Mouse (Mus musculus): ENCODE data around the gene Nbdy. TPM values are rescaled to one million over a fixed set of nuclear protein-coding genes. Genes with fewer than 3 reads are reported as not detected.
A peak's percentile ranks its signal among the peaks of the same experiment; 100 is the strongest.

The Nbdy gene
- 110 and 116 TPM in 2 replicates for polyA plus RNA-seq (2014; fragmentation: Nextera tagmentation; extraction: Ambion mirVana)

DNA sequence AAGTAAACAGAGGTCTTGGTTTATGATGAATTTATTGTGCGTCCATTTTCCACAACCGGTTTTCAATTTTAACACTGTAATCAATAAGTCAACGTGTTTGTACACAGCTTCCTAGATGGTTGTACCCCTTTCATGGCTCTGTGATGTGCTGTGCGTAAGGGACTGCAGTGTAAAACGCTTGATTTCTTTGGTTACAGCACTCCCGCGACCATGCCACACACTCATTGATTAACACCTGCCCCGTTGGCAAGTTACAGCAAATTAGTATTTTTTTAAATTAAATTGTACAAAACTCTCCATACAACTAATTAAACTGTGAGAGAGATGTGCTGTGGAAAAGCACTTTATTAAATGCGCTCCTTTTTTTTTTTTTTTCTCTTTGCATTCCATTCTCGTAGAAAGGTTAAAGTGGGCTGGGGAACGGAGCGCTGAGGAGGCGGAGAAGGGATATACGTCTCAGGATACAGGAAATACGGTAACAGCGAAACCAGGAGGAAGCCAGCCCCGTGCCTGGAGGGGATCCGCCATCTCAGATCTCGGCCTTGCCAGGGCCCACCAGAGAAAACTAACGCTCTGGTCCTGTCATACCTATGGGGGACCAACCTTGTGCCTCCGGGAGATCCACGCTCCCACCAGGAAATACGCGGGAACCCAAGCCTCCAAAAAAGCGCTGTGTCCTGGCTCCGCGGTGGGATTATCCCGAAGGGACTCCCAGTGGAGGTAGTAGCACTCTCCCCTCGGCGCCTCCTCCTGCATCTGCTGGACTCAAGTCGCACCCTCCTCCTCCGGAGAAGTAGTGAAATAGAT is at the start of gene Nbdy:
Nbdy (plus strand) TSS at position 481 of the 807 bp plus-strand sequence.
- peak within 1 kb of the TSS; percentile 37; the same call in 1 of the 2 replicates for H3K27ac ChIP-seq (ENCODE audit: low read depth, low read length)

GRCm38 (mm10) chrX:153695782-153696395 is 27.5 kb upstream of the Nbdy start, which contains the start of gene Kctd12b:
TSS of gene Kctd12b (minus strand) at chrX:153696391.
- H3K9me3 ChIP-seq (ENCODE audit: control insufficient read depth, low read length): no peaks in the 10 kb centered on the region
- H3K9ac ChIP-seq (ENCODE audit: low read depth, low read length): peak within 1 kb of the TSS; percentile 54
- 42% methylated on average over 11 of the region's 11 CpGs for WGBS

More for the DNA sequence above, at the start of gene Nbdy:
- peak within 1 kb of the TSS; percentile 56 for H3K4me3 ChIP-seq (ENCODE audit: low read length)
- peaks cover 3% of the 10 kb centered on the region; the same call in 1 of the 2 replicates for H3K36me3 ChIP-seq (ENCODE audit: control insufficient read depth, insufficient read depth, low read length)
- H3K27me3 ChIP-seq (ENCODE audit: control insufficient read depth, insufficient read depth, low read length): no peaks in the 10 kb centered on the region
- 0 out of 2 replicates have a peak, but pooled peaks cover 5% of the 10 kb centered on the region for H3K4me1 ChIP-seq (ENCODE audit: control insufficient read depth, insufficient read depth, low read length)
- WGBS: 20% methylated on average over 32 of the region's 32 CpGs
- H3K4me2 ChIP-seq (replicated peaks; ENCODE audit: low read depth, low read length): peak within 1 kb of the TSS; percentile 50
- H3K9ac ChIP-seq (ENCODE audit: low read depth, low read length): peak within 1 kb of the TSS; percentile 63
- no peaks in the 10 kb centered on the region for H3K9me3 ChIP-seq (ENCODE audit: control insufficient read depth, low read length)
- peak; percentile 94 for ATAC-seq (ENCODE audit: low FRiP score, low TSS enrichment)

DNA sequence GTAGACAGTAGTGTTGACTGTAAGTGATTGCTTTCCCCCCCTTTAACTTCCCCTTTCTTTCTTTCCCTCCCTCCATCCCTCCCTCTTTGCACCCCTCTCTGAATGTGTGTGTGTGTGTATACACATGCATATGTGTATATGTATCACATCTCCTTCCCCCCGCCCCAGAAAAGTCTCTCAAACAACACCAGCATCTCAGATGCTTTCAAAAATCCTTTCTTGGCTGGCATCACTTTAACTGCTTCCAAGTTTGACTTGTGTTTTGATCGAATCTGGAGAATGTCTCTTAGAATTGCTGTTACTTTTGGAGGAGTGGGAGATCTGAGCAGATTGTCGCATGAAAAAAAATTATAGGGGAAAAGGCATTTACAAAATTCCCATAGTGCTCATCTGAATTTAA is 22.9 kb upstream of the Nbdy start:
- Histone ChIP-seq H3K9me3 (ENCODE audit: control insufficient read depth, low read length) (no peaks in the 10 kb centered on the region), H3K36me3 (ENCODE audit: control insufficient read depth, insufficient read depth, low read length) (no peaks in the 10 kb centered on the region), H3K27ac (ENCODE audit: low read depth, low read length) (no peak overlapping the region), H3K4me2 (replicated peaks; ENCODE audit: low read depth, low read length) (no peak overlapping the region), H3K9ac (ENCODE audit: low read depth, low read length) (no peak overlapping the region), H3K27me3 (ENCODE audit: control insufficient read depth, insufficient read depth, low read length) (no peaks in the 10 kb centered on the region), H3K4me1 (ENCODE audit: control insufficient read depth, insufficient read depth, low read length) (no peaks in the 10 kb centered on the region), H3K4me3 (ENCODE audit: low read length) (no peak overlapping the region)
- ATAC-seq (ENCODE audit: low FRiP score, low TSS enrichment): no peak
- 83% methylated on average over 3 of the region's 3 CpGs for WGBS

More at GRCm38 (mm10) chrX:153695782-153696395, 27.5 kb upstream of the Nbdy start, which contains the start of gene Kctd12b:
- H3K27ac ChIP-seq (ENCODE audit: low read depth, low read length): peak within 1 kb of the TSS; percentile 62; the same call in 1 of the 2 replicates
- no peaks in the 10 kb centered on the region for H3K36me3 ChIP-seq (ENCODE audit: control insufficient read depth, insufficient read depth, low read length)
- H3K27me3 ChIP-seq (ENCODE audit: control insufficient read depth, insufficient read depth, low read length): no peaks in the 10 kb centered on the region
- peak within 1 kb of the TSS; percentile 36 for H3K4me3 ChIP-seq (ENCODE audit: low read length)
- H3K4me1 ChIP-seq (ENCODE audit: control insufficient read depth, insufficient read depth, low read length): no peaks in the 10 kb centered on the region
- peak within 1 kb of the TSS; percentile 34 for H3K4me2 ChIP-seq (replicated peaks; ENCODE audit: low read depth, low read length)
- peak; percentile 75; the same call in 1 of the 2 replicates for ATAC-seq (ENCODE audit: low FRiP score, low TSS enrichment)

GRCm38 (mm10) chrX:153707735-153708134 is 15.7 kb upstream of the Nbdy start:
- no peak overlapping the region for H3K4me2 ChIP-seq (replicated peaks; ENCODE audit: low read depth, low read length)
- 31% methylated on average over 4 of the region's 4 CpGs for WGBS
- H3K9ac ChIP-seq (ENCODE audit: low read depth, low read length): no peak overlapping the region
- no peak for ATAC-seq (ENCODE audit: low FRiP score, low TSS enrichment)
- no peaks in the 10 kb centered on the region for H3K36me3 ChIP-seq (ENCODE audit: control insufficient read depth, insufficient read depth, low read length)
- H3K9me3 ChIP-seq (ENCODE audit: control insufficient read depth, low read length): no peaks in the 10 kb centered on the region
- no peaks in the 10 kb centered on the region for H3K4me1 ChIP-seq (ENCODE audit: control insufficient read depth, insufficient read depth, low read length)
- no peak overlapping the region for H3K27ac ChIP-seq (ENCODE audit: low read depth, low read length)
- H3K4me3 ChIP-seq (ENCODE audit: low read length): no peak overlapping the region
- H3K27me3 ChIP-seq (ENCODE audit: control insufficient read depth, insufficient read depth, low read length): no peaks in the 10 kb centered on the region

DNA sequence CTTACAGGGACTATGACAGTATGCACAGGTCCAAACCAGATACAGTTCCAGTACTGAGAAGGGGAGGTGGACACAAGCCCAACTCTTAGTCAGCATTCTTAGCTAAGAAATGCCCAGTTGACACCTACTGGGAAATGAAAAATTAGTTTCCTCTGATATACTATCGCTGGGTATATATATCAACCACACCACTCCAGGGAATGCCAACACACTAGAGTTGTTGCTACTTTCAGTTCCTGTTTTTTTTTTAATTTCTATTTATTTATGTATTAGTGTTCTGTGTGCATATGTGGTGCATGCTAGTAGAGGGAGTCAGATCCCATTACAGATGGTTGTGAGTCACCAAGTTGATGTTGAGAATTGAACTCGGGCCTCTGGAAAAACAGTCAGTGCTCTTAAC is 6.7 kb upstream of the Nbdy start:
- H3K4me2 ChIP-seq (replicated peaks; ENCODE audit: low read depth, low read length): no peak overlapping the region
- 78% methylated on average over 2 of the region's 2 CpGs for WGBS
- H3K27me3 ChIP-seq (ENCODE audit: control insufficient read depth, insufficient read depth, low read length): no peaks in the 10 kb centered on the region
- no peak overlapping the region for H3K4me3 ChIP-seq (ENCODE audit: low read length)
- ATAC-seq (ENCODE audit: low FRiP score, low TSS enrichment): no peak
- H3K4me1 ChIP-seq (ENCODE audit: control insufficient read depth, insufficient read depth, low read length): no peaks in the 10 kb centered on the region
- no peak overlapping the region for H3K9ac ChIP-seq (ENCODE audit: low read depth, low read length)
- H3K27ac ChIP-seq (ENCODE audit: low read depth, low read length): no peak overlapping the region
- H3K36me3 ChIP-seq (ENCODE audit: control insufficient read depth, insufficient read depth, low read length): no peaks in the 10 kb centered on the region
- no peaks in the 10 kb centered on the region for H3K9me3 ChIP-seq (ENCODE audit: control insufficient read depth, low read length)

DNA sequence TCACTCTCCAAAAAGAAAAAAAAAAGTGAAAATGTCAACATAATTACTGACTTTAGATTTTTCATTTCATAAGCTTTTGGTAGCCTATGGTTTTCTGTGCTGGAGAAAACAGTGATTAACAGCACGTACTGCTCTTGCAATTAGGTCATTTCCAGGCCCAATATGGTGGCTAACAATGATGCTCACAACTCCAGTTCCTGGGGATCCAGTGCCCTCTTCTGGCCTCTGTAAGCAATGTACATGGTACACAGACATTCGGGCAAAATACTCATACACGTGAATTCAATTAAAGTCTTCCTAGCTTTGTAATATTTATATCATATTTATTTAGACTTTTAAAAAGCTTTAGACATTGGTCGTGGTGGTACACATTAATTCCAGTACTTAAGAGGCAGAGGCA is 3.8 kb upstream of the Nbdy start:
- no peak overlapping the region for H3K4me2 ChIP-seq (replicated peaks; ENCODE audit: low read depth, low read length)

GRCm38 (mm10) chrX:153724400-153724799 is 1.0 kb downstream of the Nbdy start:
- Histone ChIP-seq H3K27ac (ENCODE audit: low read depth, low read length) (no peak overlapping the region), H3K4me1 (ENCODE audit: control insufficient read depth, insufficient read depth, low read length) (0 out of 2 replicates have a peak, but pooled peaks cover 5% of the 10 kb centered on the region), H3K9me3 (ENCODE audit: control insufficient read depth, low read length) (no peaks in the 10 kb centered on the region), H3K27me3 (ENCODE audit: control insufficient read depth, insufficient read depth, low read length) (no peaks in the 10 kb centered on the region), H3K4me2 (replicated peaks; ENCODE audit: low read depth, low read length) (peak overlapping the region; percentile 50), H3K4me3 (ENCODE audit: low read length) (peak overlapping the region; percentile 56), H3K36me3 (ENCODE audit: control insufficient read depth, insufficient read depth, low read length) (peaks cover 3% of the 10 kb centered on the region; the same call in 1 of the 2 replicates), H3K9ac (ENCODE audit: low read depth, low read length) (no peak overlapping the region; the same call in 1 of the 2 replicates)
- ATAC-seq (ENCODE audit: low FRiP score, low TSS enrichment): no peak
- WGBS: 38% methylated on average over 3 of the region's 3 CpGs

More for the DNA sequence above, 3.8 kb upstream of the Nbdy start:
- H3K27ac ChIP-seq (ENCODE audit: low read depth, low read length): no peak overlapping the region
- 36% methylated on average over 4 of the region's 4 CpGs for WGBS
- no peaks in the 10 kb centered on the region for H3K4me1 ChIP-seq (ENCODE audit: control insufficient read depth, insufficient read depth, low read length)
- no peaks in the 10 kb centered on the region for H3K9me3 ChIP-seq (ENCODE audit: control insufficient read depth, low read length)
- H3K36me3 ChIP-seq (ENCODE audit: control insufficient read depth, insufficient read depth, low read length): no peaks in the 10 kb centered on the region
- no peak for ATAC-seq (ENCODE audit: low FRiP score, low TSS enrichment)
- H3K27me3 ChIP-seq (ENCODE audit: control insufficient read depth, insufficient read depth, low read length): no peaks in the 10 kb centered on the region
- no peak overlapping the region for H3K4me3 ChIP-seq (ENCODE audit: low read length)
- no peak overlapping the region for H3K9ac ChIP-seq (ENCODE audit: low read depth, low read length)

DNA sequence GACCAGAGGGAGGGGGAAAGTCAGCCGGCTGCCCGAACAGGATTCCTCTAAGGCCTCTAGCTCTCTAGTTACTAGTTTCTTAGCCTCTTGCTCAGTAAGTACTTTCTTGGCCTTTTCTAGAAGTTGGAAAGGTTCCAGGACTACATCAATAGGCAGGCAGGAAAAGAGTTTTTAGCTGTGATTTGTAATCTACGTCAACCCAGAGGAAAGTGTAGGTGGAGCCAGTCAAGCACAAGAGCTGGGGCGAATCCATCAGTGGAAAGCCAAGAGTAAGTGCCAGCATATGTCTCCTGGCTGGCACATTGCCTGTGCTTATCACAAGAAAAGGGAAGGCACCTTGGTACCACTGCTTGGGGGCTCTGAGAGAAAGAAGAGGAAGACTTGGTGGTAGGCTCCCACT is 12.3 kb downstream of the Nbdy start:
- 85% methylated on average over 4 of the region's 4 CpGs for WGBS

DNA sequence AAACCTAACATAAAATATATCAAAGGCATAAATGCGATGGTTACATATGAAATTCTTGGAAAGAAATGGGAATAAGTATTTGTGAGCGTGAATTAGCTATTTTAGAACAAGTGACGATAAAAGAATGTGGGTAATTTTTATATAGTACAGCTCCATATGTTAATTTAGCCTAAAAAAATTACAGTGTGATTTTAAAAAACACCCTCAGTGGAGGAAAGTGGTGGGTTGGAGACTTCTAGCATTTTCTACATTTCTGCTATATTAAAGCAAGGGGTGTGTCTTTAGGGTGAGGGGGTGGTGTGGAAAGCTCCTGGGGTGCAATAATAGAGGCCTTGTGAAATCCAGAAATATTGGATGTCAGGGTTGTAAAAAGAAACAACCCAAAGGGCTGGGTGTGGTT is 19.1 kb downstream of the Nbdy start:
- no peak overlapping the region for H3K4me3 ChIP-seq (ENCODE audit: low read length)
- H3K27me3 ChIP-seq (ENCODE audit: control insufficient read depth, insufficient read depth, low read length): no peaks in the 10 kb centered on the region
- 82% methylated on average over 3 of the region's 3 CpGs for WGBS
- no peaks in the 10 kb centered on the region for H3K36me3 ChIP-seq (ENCODE audit: control insufficient read depth, insufficient read depth, low read length)
- no peak overlapping the region for H3K9ac ChIP-seq (ENCODE audit: low read depth, low read length)
- no peak for ATAC-seq (ENCODE audit: low FRiP score, low TSS enrichment)
- H3K27ac ChIP-seq (ENCODE audit: low read depth, low read length): no peak overlapping the region
- no peaks in the 10 kb centered on the region for H3K4me1 ChIP-seq (ENCODE audit: control insufficient read depth, insufficient read depth, low read length)
- H3K9me3 ChIP-seq (ENCODE audit: control insufficient read depth, low read length): no peaks in the 10 kb centered on the region
- no peak overlapping the region for H3K4me2 ChIP-seq (replicated peaks; ENCODE audit: low read depth, low read length)

More for the DNA sequence above, 12.3 kb downstream of the Nbdy start:
- no peak for ATAC-seq (ENCODE audit: low FRiP score, low TSS enrichment)
- no peaks in the 10 kb centered on the region for H3K27me3 ChIP-seq (ENCODE audit: control insufficient read depth, insufficient read depth, low read length)
- no peaks in the 10 kb centered on the region for H3K4me1 ChIP-seq (ENCODE audit: control insufficient read depth, insufficient read depth, low read length)
- H3K36me3 ChIP-seq (ENCODE audit: control insufficient read depth, insufficient read depth, low read length): no peaks in the 10 kb centered on the region; the same call in 1 of the 2 replicates
- H3K4me3 ChIP-seq (ENCODE audit: low read length): no peak overlapping the region
- no peak overlapping the region for H3K27ac ChIP-seq (ENCODE audit: low read depth, low read length)
- no peak overlapping the region for H3K9ac ChIP-seq (ENCODE audit: low read depth, low read length)
- no peak overlapping the region for H3K4me2 ChIP-seq (replicated peaks; ENCODE audit: low read depth, low read length)
- H3K9me3 ChIP-seq (ENCODE audit: control insufficient read depth, low read length): no peaks in the 10 kb centered on the region
